In genomic region chr7:36071774-36072173, GRCm38 (mm10) we compare ENCODE assay signal across 7 mouse cellular contexts.
A peak's percentile ranks its signal among the peaks of the same experiment; 100 is the strongest.
DNase-seq lines count a peak whose midpoint lies in the region; ATAC-seq lines count a peak whose summit lies in the region.

No protein-coding gene starts in this region.

- H3K27me3 ChIP-seq in forebrain, embryonic 13.5 days: peaks cover 57% of the 10 kb centered on the region
- no peaks in the 10 kb centered on the region for H3K27me3 ChIP-seq in intestine, embryonic 16.5 days (replicated peaks; ENCODE audit: control insufficient read depth, insufficient read depth, low read length)
- no peaks in the 10 kb centered on the region for H3K27me3 ChIP-seq in midbrain, embryonic 11.5 days (ENCODE audit: control insufficient read depth, insufficient read depth, low read length)

- peak overlapping the region; percentile 45 for H3K4me2 ChIP-seq in forebrain, embryonic 13.5 days
- H3K4me2 ChIP-seq in intestine, embryonic 16.5 days (ENCODE audit: low read depth, low read length): peak overlapping the region; percentile 50
- peak overlapping the region; percentile 26; the same call in 1 of the 2 replicates for H3K4me2 ChIP-seq in midbrain, embryonic 11.5 days

- intact Hi-C loops in left cerebral cortex, postnatal 4 days (cut with DNase I): loop anchor here (5.0 to 10.0 kb wide), 3 partner anchors 463 to 1271 kb away; partner anchors contain the start of gene Tshz3

- peaks cover 24% of the 10 kb centered on the region for H3K4me1 ChIP-seq in forebrain, embryonic 13.5 days
- H3K4me1 ChIP-seq in intestine, embryonic 16.5 days (ENCODE audit: control insufficient read depth, insufficient read depth, low read length): peaks cover 8% of the 10 kb centered on the region; the same call in 1 of the 2 replicates
- peaks cover 5% of the 10 kb centered on the region for H3K4me1 ChIP-seq in midbrain, embryonic 11.5 days (ENCODE audit: control insufficient read depth, insufficient read depth, low read length)

- WGBS in forebrain, embryonic 13.5 days: 10% methylated on average over 13 of the region's 13 CpGs
- 8% methylated on average over 13 of the region's 13 CpGs for WGBS in intestine, embryonic 16.5 days
- 10% methylated on average over 13 of the region's 13 CpGs for WGBS in midbrain, embryonic 11.5 days

- H3K4me3 ChIP-seq in forebrain, embryonic 13.5 days: no peak overlapping the region
- peak overlapping the region; percentile 32 for H3K4me3 ChIP-seq in intestine, embryonic 16.5 days (ENCODE audit: low read length)
- no peak overlapping the region; the same call in 1 of the 2 replicates for H3K4me3 ChIP-seq in midbrain, embryonic 11.5 days (ENCODE audit: low read depth, low read length)

- no peak for ATAC-seq in forebrain, embryonic 13.5 days
- no peak for ATAC-seq in intestine, embryonic 16.5 days
- no peak for ATAC-seq in midbrain, embryonic 11.5 days (ENCODE audit: low FRiP score)

- H3K9me3 ChIP-seq in forebrain, embryonic 13.5 days (replicated peaks): no peaks in the 10 kb centered on the region
- no peaks in the 10 kb centered on the region for H3K9me3 ChIP-seq in intestine, embryonic 16.5 days (ENCODE audit: control insufficient read depth, low read length)
- H3K9me3 ChIP-seq in midbrain, embryonic 11.5 days (ENCODE audit: control insufficient read depth, low read length): no peaks in the 10 kb centered on the region

- H3K36me3 ChIP-seq in forebrain, embryonic 13.5 days (ENCODE audit: poor library complexity, severe bottlenecking): no peaks in the 10 kb centered on the region
- no peaks in the 10 kb centered on the region for H3K36me3 ChIP-seq in intestine, embryonic 16.5 days (ENCODE audit: control insufficient read depth, insufficient read depth, low read length)
- H3K36me3 ChIP-seq in midbrain, embryonic 11.5 days (ENCODE audit: control insufficient read depth, insufficient read depth, low read length): no peaks in the 10 kb centered on the region

- no peak overlapping the region for H3K27ac ChIP-seq in forebrain, embryonic 13.5 days
- no peak overlapping the region for H3K27ac ChIP-seq in intestine, embryonic 16.5 days (ENCODE audit: low read length)
- no peak overlapping the region for H3K27ac ChIP-seq in midbrain, embryonic 11.5 days (ENCODE audit: low read depth, low read length)

- DNase-seq in left cerebral cortex, postnatal 4 days: peak; percentile 33
- DNase-seq in left cerebral cortex, adult 8-10 months (ENCODE audit: low spot score in 2 of 2): no peak
- peak; percentile 34 to 61 for DNase-seq in cerebellum, postnatal 25 days
- DNase-seq in midbrain, embryonic 11.5 days (ENCODE audit: low spot score, missing footprints): peak; percentile 92
- no peak for DNase-seq in adipocyte (ENCODE audit: low spot score)

- H3K9ac ChIP-seq in forebrain, embryonic 13.5 days: no peak overlapping the region; the same call in 1 of the 2 replicates
- no peak overlapping the region; the same call in 1 of the 2 replicates for H3K9ac ChIP-seq in intestine, embryonic 16.5 days (ENCODE audit: low read depth, low read length)
- H3K9ac ChIP-seq in midbrain, embryonic 11.5 days (ENCODE audit: low read length): no peak overlapping the region

Comparison
In these comparisons a context has a peak if more than half of its experiments do, and no peak if none do; other contexts are left out.
1. DNase-seq: peak in left cerebral cortex, postnatal 4 days (single experiment), cerebellum, postnatal 25 days (2 of 2) and midbrain, embryonic 11.5 days (single experiment); none in left cerebral cortex, adult 8-10 months (0 of 2) and adipocyte (single experiment).
2. Peak in every context shown above with its lines, with median percentiles within 50 percentile points of each other: H3K4me2 ChIP-seq.